ENCODE assay signal across 9 mouse cellular contexts in the genomic region with DNA sequence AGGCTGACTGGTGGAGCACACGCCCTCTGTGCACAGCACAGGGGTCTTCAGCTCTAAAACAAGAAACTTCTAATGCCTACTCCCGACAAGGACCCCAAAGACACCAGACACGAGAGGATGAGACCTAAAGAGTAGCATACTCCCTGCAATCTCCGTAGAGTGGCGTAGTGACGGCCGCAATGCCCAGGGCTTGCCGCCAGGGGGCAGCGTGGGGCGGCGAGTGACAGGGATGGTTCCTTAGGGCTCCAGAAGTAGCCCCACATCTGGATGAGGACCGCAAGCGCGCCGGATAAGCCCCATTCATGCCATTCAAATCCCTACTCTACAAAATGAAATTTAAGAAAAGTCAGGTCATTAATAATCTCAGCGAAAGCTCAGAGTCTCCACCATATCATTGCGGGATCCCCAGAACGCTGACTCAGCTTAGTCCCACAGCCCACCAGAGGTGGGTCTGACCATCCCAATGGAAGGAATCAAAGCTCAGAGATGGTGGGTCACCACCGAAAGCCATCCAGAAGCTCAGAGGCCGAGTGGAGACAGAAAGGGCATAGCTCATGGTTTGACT. TPM values are rescaled to one million over a fixed set of nuclear protein-coding genes. Genes with fewer than 3 reads are reported as not detected.
DNase-seq lines count a peak whose midpoint lies in the region; ATAC-seq and TF ChIP-seq lines count a peak whose summit lies in the region.
"Had no signal": no experiment of that assay in that cellular context is flagged by ENCODE, and none has a peak within 500 bp of the region (broad histone marks: within the 10 kb centered on the region; RNA-seq: fewer than 3 reads in every experiment).

No protein-coding gene starts in this region.

- WGBS in midbrain, embryonic 11.5 days: 37% methylated on average over 20 of the region's 20 CpGs
- WGBS in midbrain, embryonic 15.5 days: 43% methylated on average over 20 of the region's 20 CpGs
- WGBS in olfactory bulb, adult 2 months: 39% methylated on average over 20 of the region's 20 CpGs

- H3K27ac ChIP-seq in midbrain, embryonic 11.5 days (ENCODE audit: low read depth, low read length): no peak overlapping the region
- no peak overlapping the region for H3K27ac ChIP-seq in midbrain, embryonic 15.5 days
- H3K27ac ChIP-seq in olfactory bulb, adult 2 months (ENCODE audit: insufficient read depth, low read depth, low read length): no peak overlapping the region

- H3K4me2 ChIP-seq in midbrain, embryonic 11.5 days: no peak overlapping the region
- no peak overlapping the region for H3K4me2 ChIP-seq in midbrain, embryonic 15.5 days

- H3K9ac ChIP-seq in midbrain, embryonic 11.5 days (ENCODE audit: low read length): no peak overlapping the region
- H3K9ac ChIP-seq in midbrain, embryonic 15.5 days: no peak overlapping the region

- peak; percentile 84 for TF ChIP-seq CTCF in olfactory bulb, adult 2 months (IDR thresholded peaks at IDR 0.05; ENCODE audit: insufficient read depth, low read depth, low read length)

- peak; percentile 65 for DNase-seq in gastrocnemius, postnatal 10 days
- DNase-seq in gastrocnemius, postnatal 4 days (ENCODE audit: low spot score in 2 of 2): no peak
- peak; percentile 97 for DNase-seq in midbrain, embryonic 11.5 days (ENCODE audit: low spot score, missing footprints)
- DNase-seq in R1 (ENCODE audit: low read depth, low spot score): peak; percentile 58
- DNase-seq in embryo, embryonic 9.5 days (ENCODE audit: extremely low spot score): peak; percentile 63
- no peak for DNase-seq in urinary bladder, postnatal 14 days (ENCODE audit: low spot score)

- peaks cover 23% of the 10 kb centered on the region for H3K4me1 ChIP-seq in midbrain, embryonic 11.5 days (ENCODE audit: control insufficient read depth, insufficient read depth, low read length)
- H3K4me1 ChIP-seq in midbrain, embryonic 15.5 days: peaks cover 29% of the 10 kb centered on the region
- H3K4me1 ChIP-seq in olfactory bulb, adult 2 months (ENCODE audit: control insufficient read depth, insufficient read depth, low read length): peaks cover 12% of the 10 kb centered on the region

- H3K4me3 ChIP-seq in midbrain, embryonic 11.5 days (ENCODE audit: low read depth, low read length): no peak overlapping the region
- no peak overlapping the region for H3K4me3 ChIP-seq in midbrain, embryonic 15.5 days
- H3K4me3 ChIP-seq in olfactory bulb, adult 2 months (ENCODE audit: insufficient read depth, low read depth, low read length): no peak overlapping the region
- H3K4me3 ChIP-seq: myocyte had no signal

- no peaks in the 10 kb centered on the region for H3K9me3 ChIP-seq in midbrain, embryonic 11.5 days (ENCODE audit: control insufficient read depth, low read length)
- no peaks in the 10 kb centered on the region for H3K9me3 ChIP-seq in midbrain, embryonic 15.5 days

- no peak for TF ChIP-seq POLR2A in olfactory bulb, adult 2 months (IDR thresholded peaks at IDR 0.05; ENCODE audit: insufficient read depth, low read depth, low read length)

- H3K36me3 ChIP-seq in midbrain, embryonic 11.5 days (ENCODE audit: control insufficient read depth, insufficient read depth, low read length): no peaks in the 10 kb centered on the region
- H3K36me3 ChIP-seq in midbrain, embryonic 15.5 days (replicated peaks): no peaks in the 10 kb centered on the region

- no peak for ATAC-seq in midbrain, embryonic 11.5 days (ENCODE audit: low FRiP score)
- no peak for ATAC-seq in midbrain, embryonic 15.5 days (replicated peaks)

- no peaks in the 10 kb centered on the region; the same call in 1 of the 2 replicates for H3K27me3 ChIP-seq in midbrain, embryonic 11.5 days (ENCODE audit: control insufficient read depth, insufficient read depth, low read length)
- no peaks in the 10 kb centered on the region for H3K27me3 ChIP-seq in midbrain, embryonic 15.5 days (replicated peaks)

RNA-seq across cellular contexts. Expression of a gene that starts 16.4 kb away (rescaled TPM):
- total RNA-seq in gastrocnemius, postnatal 10 days (2021): not detected
- total RNA-seq in gastrocnemius, postnatal 4 days (2021): not detected
- polyA plus RNA-seq in midbrain, embryonic 11.5 days (2014; fragmentation: Nextera tagmentation; extraction: Ambion mirVana): not detected in 2 replicates
- polyA plus RNA-seq in midbrain, embryonic 15.5 days (2015; fragmentation: Nextera tagmentation; extraction: Ambion mirVana): not detected in 2 replicates
- polyA plus RNA-seq in olfactory bulb, adult 2 months (2012; ENCODE audit: insufficient read depth, insufficient read length, low replicate concordance, missing spikeins): not detected in 2 replicates
- polyA plus RNA-seq: myocyte had no signal

RNA-seq across cellular contexts. Expression of a gene that starts 51.2 kb away (rescaled TPM):
- 1 to 10 TPM; 2.3 to 3.0 TPM for total RNA-seq in gastrocnemius, postnatal 10 days (2021)
- 1 to 10 TPM; 5.4 to 5.6 TPM for total RNA-seq in gastrocnemius, postnatal 4 days (2021)
- polyA plus RNA-seq in midbrain, embryonic 11.5 days (2014; fragmentation: Nextera tagmentation; extraction: Ambion mirVana): 66.7 and 70.5 TPM in 2 replicates
- polyA plus RNA-seq in midbrain, embryonic 15.5 days (2015; fragmentation: Nextera tagmentation; extraction: Ambion mirVana): 17.6 and 19.6 TPM in 2 replicates
- not detected in 2 replicates for polyA plus RNA-seq in olfactory bulb, adult 2 months (2012; ENCODE audit: insufficient read depth, insufficient read length, low replicate concordance, missing spikeins)

Comparison
In these comparisons a context has a peak if more than half of its experiments do, and no peak if none do; other contexts are left out.
1. DNase-seq: peak in gastrocnemius, postnatal 10 days (single experiment), midbrain, embryonic 11.5 days (single experiment), R1 (single experiment) and embryo, embryonic 9.5 days (single experiment); none in gastrocnemius, postnatal 4 days (0 of 2) and urinary bladder, postnatal 14 days (single experiment).